Mouse (Mus musculus) embryonic facial prominence, embryonic 14.5 days (tissue): ENCODE measurements around the gene Mrpl18. TPM values are rescaled to one million over a fixed set of nuclear protein-coding genes. Genes with fewer than 3 reads are reported as not detected.

Experiments used
- ATAC-seq: fragments of 200-750 bp; cut with Nextera tagmentation; 2 replicates; pipeline ENCODE4 v1.8.0; 2017; ENCODE audit warnings: low read depth, moderate number of reproducible peaks, moderate TSS enrichment
- DNase-seq: peaks from one replicate; pipeline ENCODE4 v3.0.0-alpha.2; 2015; ENCODE audit warnings: low spot score
- H3K27ac ChIP-seq: fragments of 300-500 bp; sonication (generic); replicated peaks from 2 replicates; pipeline ENCODE4 v1.5.1; 2014; ENCODE audit warnings: low read depth, mild to moderate bottlenecking, low read length, moderate library complexity
- H3K27me3 ChIP-seq: fragments of 300-500 bp; sonication (generic); replicated peaks from 2 replicates; pipeline ENCODE4 v1.6.1; 2014; ENCODE audit warnings: low read length; ENCODE audit not compliant: control insufficient read depth, insufficient read depth
- H3K36me3 ChIP-seq: fragments of 300-500 bp; sonication (generic); 2 replicates; pipeline ENCODE4 v1.6.1; 2014; ENCODE audit warnings: low read length, mixed read lengths; ENCODE audit not compliant: control insufficient read depth, insufficient read depth
- H3K4me1 ChIP-seq: fragments of 300-500 bp; sonication (generic); 2 replicates; pipeline ENCODE4 v1.6.1; 2014; ENCODE audit warnings: antibody characterized with exemption, low read length; ENCODE audit not compliant: control insufficient read depth, insufficient read depth
- H3K4me2 ChIP-seq: fragments of 300-500 bp; sonication (generic); 2 replicates; pipeline ENCODE4 v1.6.1; 2014; ENCODE audit warnings: low read depth, mild to moderate bottlenecking, low read length, moderate library complexity, mixed read lengths
- H3K4me3 ChIP-seq: fragments of 300-500 bp; sonication (generic); 2 replicates; pipeline ENCODE4 v1.5.1; 2014; ENCODE audit warnings: low read depth, mild to moderate bottlenecking, low read length
- H3K9ac ChIP-seq: fragments of 300-500 bp; sonication (generic); 2 replicates; pipeline ENCODE4 v1.6.1; 2014; ENCODE audit warnings: low read depth, mild to moderate bottlenecking, low read length, moderate library complexity, mixed read lengths
- H3K9me3 ChIP-seq: fragments of 300-500 bp; sonication (generic); 2 replicates; pipeline ENCODE4 v1.6.1; 2016; ENCODE audit warnings: low read length; ENCODE audit not compliant: control insufficient read depth
- WGBS: fragments of 180-500 bp; shearing (Covaris S2); extraction: QIAGEN DNeasy Blood & Tissue Kit; methylation state at CpG from one replicate; pipeline ENCODE4 v1.1.7; 2014; 5-methylcytosine and 5-hydroxymethylcytosine counted together
- polyA plus RNA-seq: library from polyadenylated mRNA; unstranded; fragments of >200 nt; fragmentation: Nextera tagmentation; extraction: Ambion mirVana; gene quantifications from 2 replicates; pipeline ENCODE4 v1.2.1, GENCODE M21; 2014

Gene Mrpl18
- polyA plus RNA-seq, 1 experiment from 2014 or later: 123 TPM

DNA sequence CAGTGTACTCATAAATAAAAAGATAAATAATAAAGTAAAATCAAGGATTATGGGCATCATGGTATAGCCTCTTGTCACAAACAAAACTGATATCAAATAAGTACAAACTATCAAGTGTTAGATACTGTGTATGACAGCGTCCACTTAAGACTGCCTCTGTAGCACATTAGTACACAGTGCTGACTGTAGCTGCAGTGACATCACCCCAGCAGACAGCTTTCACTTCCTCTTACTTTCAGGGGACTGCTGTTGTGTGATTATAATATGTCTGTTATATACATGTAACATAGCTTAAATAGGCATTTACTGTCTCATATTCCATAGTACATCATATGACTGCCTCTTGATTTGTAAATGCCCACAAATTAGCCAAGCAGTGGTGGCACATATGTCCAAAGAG, 4.9 kb upstream of the Mrpl18 start:
- WGBS: 92% methylated on average over 1 of the region's 1 CpGs
- Histone ChIP-seq H3K4me2 (no peak overlapping the region), H3K27ac (no peak overlapping the region), H3K36me3 (peaks cover 79% of the 10 kb centered on the region), H3K9ac (no peak overlapping the region), H3K27me3 (no peaks in the 10 kb centered on the region), H3K4me3 (no peak overlapping the region), H3K9me3 (no peaks in the 10 kb centered on the region), H3K4me1 (peaks cover 3% of the 10 kb centered on the region; the same call in 1 of the 2 replicates)
- no peak for ATAC-seq
- no peak for DNase-seq

DNA sequence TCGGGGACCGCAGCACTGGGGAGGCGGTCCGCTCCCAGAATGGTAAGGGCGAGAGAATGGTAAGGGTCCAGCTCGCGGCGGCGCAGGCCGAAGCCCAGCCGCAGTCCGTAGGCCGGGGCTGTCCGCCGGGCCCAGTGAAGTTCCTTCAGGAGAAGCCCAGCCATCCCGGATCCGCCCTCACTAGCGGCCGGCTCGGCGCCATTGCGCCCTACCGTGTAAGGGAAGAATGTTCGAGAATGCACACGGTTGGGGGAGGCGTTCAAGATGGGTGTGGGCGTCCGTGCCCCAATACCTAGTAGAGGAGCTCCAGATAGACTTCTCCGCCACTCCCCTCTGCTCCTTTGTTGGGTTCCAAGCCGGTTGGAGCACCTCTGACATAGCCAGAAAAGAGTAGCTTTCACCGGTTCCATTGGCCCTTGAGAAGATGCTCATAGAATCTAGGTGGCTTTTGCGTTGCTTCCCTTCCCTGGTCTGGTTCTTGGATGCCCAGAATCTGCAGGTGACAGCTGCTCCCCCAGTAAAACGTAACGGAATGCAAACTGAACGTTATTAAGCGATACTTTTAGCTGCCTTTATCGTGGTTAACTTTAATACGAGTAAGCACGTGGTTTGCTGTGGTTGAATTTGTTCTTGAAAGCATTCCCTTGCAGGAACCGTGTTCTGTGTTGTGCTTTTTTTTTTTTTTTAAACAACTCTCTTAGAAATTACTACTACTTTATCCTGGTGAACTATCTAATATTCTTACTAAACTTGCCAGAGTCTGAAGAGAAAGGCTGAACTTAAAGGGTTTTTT, 639 bp upstream of the Mrpl18 start:
- H3K27ac ChIP-seq: peak overlapping the region; percentile 93
- H3K4me2 ChIP-seq: peak overlapping the region; percentile 90
- H3K36me3 ChIP-seq: peaks cover 67% of the 10 kb centered on the region
- peak; percentile 27 for ATAC-seq
- DNase-seq: peak; percentile 57
- H3K27me3 ChIP-seq: no peaks in the 10 kb centered on the region
- no peaks in the 10 kb centered on the region for H3K9me3 ChIP-seq
- H3K4me3 ChIP-seq: peak overlapping the region; percentile 99
- H3K9ac ChIP-seq: peak overlapping the region; percentile 98
- WGBS: under 1% methylated on average over 29 of the region's 40 CpGs
- peaks cover 10% of the 10 kb centered on the region; the same call in 1 of the 2 replicates for H3K4me1 ChIP-seq

GRCm38 (mm10) chr17:12915488-12915880, 661 bp downstream of the Mrpl18 start, which contains the start of gene Tcp1:
TSS of gene Tcp1 (plus strand) at chr17:12915701.
- Histone ChIP-seq H3K36me3 (peaks cover 66% of the 10 kb centered on the region), H3K27me3 (no peaks in the 10 kb centered on the region), H3K4me1 (peaks cover 10% of the 10 kb centered on the region; the same call in 1 of the 2 replicates), H3K9ac (peak within 1 kb of the TSS; percentile 98), H3K4me3 (peak within 1 kb of the TSS; percentile 99), H3K27ac (peak within 1 kb of the TSS; percentile 93), H3K9me3 (no peaks in the 10 kb centered on the region), H3K4me2 (peak within 1 kb of the TSS; percentile 90)
- ATAC-seq (no peak), DNase-seq (no peak)
- WGBS: 2% methylated on average over 18 of the region's 18 CpGs

GRCm38 (mm10) chr17:12910391-12910790, 5.8 kb downstream of the Mrpl18 start:
- peaks cover 49% of the 10 kb centered on the region for H3K36me3 ChIP-seq
- peaks cover 7% of the 10 kb centered on the region; the same call in 1 of the 2 replicates for H3K4me1 ChIP-seq
- no peak for DNase-seq

DNA sequence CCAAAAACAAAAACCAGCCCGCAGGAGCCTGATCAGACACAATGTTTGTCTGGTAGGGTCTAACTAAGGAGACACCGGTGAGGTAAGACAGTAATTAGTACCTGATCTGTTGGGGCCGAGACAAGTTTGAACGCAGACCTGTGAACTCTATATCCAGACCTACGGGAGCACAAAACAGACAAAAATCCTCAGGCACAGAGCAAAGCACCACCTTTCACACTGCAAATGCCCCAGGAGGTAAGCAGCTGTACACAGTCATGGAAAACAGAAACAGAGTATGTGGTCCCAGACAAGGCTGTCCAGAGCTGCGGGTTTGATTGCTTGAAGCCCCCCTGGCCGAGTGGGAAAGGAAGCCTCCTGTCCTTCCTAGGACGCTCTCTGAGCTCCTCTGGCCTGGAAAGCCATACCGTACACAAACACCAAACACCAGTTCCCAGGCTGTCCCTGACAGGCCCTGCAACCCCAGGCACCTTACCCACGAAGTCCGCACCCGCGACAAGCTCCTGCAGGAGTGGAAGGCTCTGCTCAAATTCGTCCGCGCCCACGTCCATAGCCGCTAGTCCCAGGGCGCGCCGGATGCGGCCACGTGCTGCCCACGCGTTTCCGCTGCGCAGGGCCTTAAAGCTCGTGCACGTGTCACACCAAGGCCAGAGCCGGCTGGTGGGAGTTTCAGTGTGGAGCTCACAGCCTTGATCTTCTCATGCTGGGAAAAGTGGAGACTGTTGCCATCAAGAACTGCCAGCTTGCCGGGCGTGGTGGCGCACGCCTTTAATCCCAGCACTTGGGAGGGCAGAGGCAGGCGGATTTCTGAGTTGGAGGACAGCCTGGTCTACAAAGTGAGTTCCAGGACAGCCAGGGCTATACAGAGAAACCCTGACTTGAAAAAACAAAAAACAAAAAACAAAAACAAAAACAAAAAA, 6.5 kb downstream of the Mrpl18 start, which contains the start of gene Pnldc1:
Gene Pnldc1, minus strand, starts transcription at position 870 of the 920 bp plus-strand sequence.
- no peaks in the 10 kb centered on the region for H3K27me3 ChIP-seq

More at GRCm38 (mm10) chr17:12910391-12910790, 5.8 kb downstream of the Mrpl18 start:
- Histone ChIP-seq H3K4me2 (no peak overlapping the region), H3K27me3 (no peaks in the 10 kb centered on the region), H3K9me3 (no peaks in the 10 kb centered on the region), H3K27ac (no peak overlapping the region), H3K9ac (no peak overlapping the region), H3K4me3 (no peak overlapping the region)
- WGBS: 88% methylated on average over 8 of the region's 8 CpGs
- no peak for ATAC-seq

GRCm38 (mm10) chr17:12906436-12906835, 9.7 kb downstream of the Mrpl18 start:
- WGBS: 87% methylated on average over 9 of the region's 9 CpGs
- Histone ChIP-seq H3K4me1 (0 out of 2 replicates have a peak, but pooled peaks cover 5% of the 10 kb centered on the region), H3K36me3 (peaks cover 36% of the 10 kb centered on the region), H3K9ac (no peak overlapping the region), H3K9me3 (no peaks in the 10 kb centered on the region), H3K4me3 (no peak overlapping the region), H3K27me3 (no peaks in the 10 kb centered on the region), H3K27ac (no peak overlapping the region), H3K4me2 (no peak overlapping the region)
- ATAC-seq (no peak), DNase-seq (no peak)

More for the DNA sequence above, 6.5 kb downstream of the Mrpl18 start, which contains the start of gene Pnldc1:
- DNase-seq: peak; percentile 16
- H3K9me3 ChIP-seq: no peaks in the 10 kb centered on the region
- 79% methylated on average over 35 of the region's 35 CpGs for WGBS
- peak within 1 kb of the TSS; percentile 14; the same call in 1 of the 2 replicates for H3K9ac ChIP-seq
- no peaks in the 10 kb centered on the region for H3K4me1 ChIP-seq
- peaks cover 54% of the 10 kb centered on the region for H3K36me3 ChIP-seq
- no peak within 1 kb of the TSS for H3K4me3 ChIP-seq
- H3K27ac ChIP-seq: no peak within 1 kb of the TSS
- H3K4me2 ChIP-seq: no peak within 1 kb of the TSS
- ATAC-seq: no peak

GRCm38 (mm10) chr17:12905810-12906209, 10.3 kb downstream of the Mrpl18 start:
- H3K4me2 ChIP-seq: no peak overlapping the region
- no peaks in the 10 kb centered on the region for H3K27me3 ChIP-seq
- no peaks in the 10 kb centered on the region for H3K9me3 ChIP-seq
- no peak overlapping the region for H3K9ac ChIP-seq
- 0 out of 2 replicates have a peak, but pooled peaks cover 5% of the 10 kb centered on the region for H3K4me1 ChIP-seq
- ATAC-seq (no peak), DNase-seq (no peak)
- no peak overlapping the region for H3K4me3 ChIP-seq
- H3K36me3 ChIP-seq: peaks cover 31% of the 10 kb centered on the region; the same call in 1 of the 2 replicates
- WGBS: 64% methylated on average over 4 of the region's 4 CpGs
- no peak overlapping the region for H3K27ac ChIP-seq

- Histone ChIP-seq H3K4me2 (no peak overlapping the region), H3K9ac (0 out of 2 replicates have a peak overlapping the region, but pooled peaks have one; percentile 14), H3K4me3 (no peak overlapping the region), H3K9me3 (no peaks in the 10 kb centered on the region), H3K4me1 (0 out of 2 replicates have a peak, but pooled peaks cover 5% of the 10 kb centered on the region), H3K27me3 (no peaks in the 10 kb centered on the region), H3K36me3 (peaks cover 24% of the 10 kb centered on the region; the same call in 1 of the 2 replicates), H3K27ac (no peak overlapping the region)
- WGBS: 64% methylated on average over 1 of the region's 1 CpGs
- DNase-seq (peak; percentile 51), ATAC-seq (no peak)
Observed at GRCm38 (mm10) chr17:12904349-12904748, 11.8 kb downstream of the Mrpl18 start.
